Mouse (Mus musculus) thymus, adult 2 months (tissue): ENCODE data around the gene March2. TPM values are rescaled to one million over a fixed set of nuclear protein-coding genes. Genes with fewer than 3 reads are reported as not detected.
"Not testable (repeated sequence)": the region's sequence is repeated elsewhere in the genome, so short reads cannot be mapped to it uniquely, and the experiment has no call there.

ENCODE experiments used
- DNase-seq: peaks from one replicate; pipeline ENCODE4 v3.0.0; 2021
- H3K27ac ChIP-seq: fragments of 200-500 bp; 2 replicates; pipeline ENCODE4 v1.5.1; 2012; ENCODE audit warnings: low read length, control low read depth; ENCODE audit not compliant: control insufficient read depth, insufficient read depth
- H3K27me3 ChIP-seq: fragments of 200-500 bp; 2 replicates; pipeline ENCODE4 v1.6.1; 2012; ENCODE audit warnings: mild to moderate bottlenecking, low read length, moderate library complexity, mixed read lengths; ENCODE audit not compliant: control insufficient read depth, insufficient read depth
- H3K36me3 ChIP-seq: fragments of 200-500 bp; 2 replicates; pipeline ENCODE4 v1.6.1; 2012; ENCODE audit warnings: mild to moderate bottlenecking, low read length, moderate library complexity; ENCODE audit not compliant: control insufficient read depth, insufficient read depth
- H3K4me1 ChIP-seq: fragments of 200-500 bp; replicated peaks from 2 replicates; pipeline ENCODE4 v1.6.1; 2012; ENCODE audit warnings: low read length; ENCODE audit not compliant: control insufficient read depth, insufficient read depth
- H3K4me3 ChIP-seq: fragments of 200-500 bp; 2 replicates; pipeline ENCODE4 v1.5.1; 2012; ENCODE audit warnings: mild to moderate bottlenecking, low read length, control low read depth, moderate library complexity; ENCODE audit not compliant: control insufficient read depth, insufficient read depth
- CTCF ChIP-seq: fragments of 200-500 bp; IDR thresholded peaks from 2 replicates; pipeline ENCODE4 v1.5.1; 2012; ENCODE audit warnings: mild to moderate bottlenecking, control low read depth, low read length, moderate library complexity, borderline replicate concordance; ENCODE audit not compliant: control insufficient read depth, poor library complexity, insufficient read depth; ENCODE audit errors: extremely low read depth
- POLR2A ChIP-seq: fragments of 200-500 bp; IDR thresholded peaks from 2 replicates; pipeline ENCODE4 v1.6.1; 2012; ENCODE audit warnings: mild to moderate bottlenecking, low read length, control low read depth, moderate library complexity; ENCODE audit not compliant: control insufficient read depth, poor library complexity, insufficient read depth; ENCODE audit errors: extremely low read depth
- whole genome bisulfite sequencing: fragments of 180-500 bp; shearing (Covaris S2); methylation state at CpG from one replicate; pipeline ENCODE4 v1.1.7; 2018; 5-methylcytosine and 5-hydroxymethylcytosine counted together
- polyA plus RNA-seq: library from polyadenylated mRNA; depleted of rRNA; stranded (reverse); fragments of >200 nt; gene quantifications from 2 replicates; pipeline ENCODE4 v1.2.3, GENCODE M21; 2012

Gene March2
- polyA plus RNA-seq, 1 experiment, result 120 TPM

DNA sequence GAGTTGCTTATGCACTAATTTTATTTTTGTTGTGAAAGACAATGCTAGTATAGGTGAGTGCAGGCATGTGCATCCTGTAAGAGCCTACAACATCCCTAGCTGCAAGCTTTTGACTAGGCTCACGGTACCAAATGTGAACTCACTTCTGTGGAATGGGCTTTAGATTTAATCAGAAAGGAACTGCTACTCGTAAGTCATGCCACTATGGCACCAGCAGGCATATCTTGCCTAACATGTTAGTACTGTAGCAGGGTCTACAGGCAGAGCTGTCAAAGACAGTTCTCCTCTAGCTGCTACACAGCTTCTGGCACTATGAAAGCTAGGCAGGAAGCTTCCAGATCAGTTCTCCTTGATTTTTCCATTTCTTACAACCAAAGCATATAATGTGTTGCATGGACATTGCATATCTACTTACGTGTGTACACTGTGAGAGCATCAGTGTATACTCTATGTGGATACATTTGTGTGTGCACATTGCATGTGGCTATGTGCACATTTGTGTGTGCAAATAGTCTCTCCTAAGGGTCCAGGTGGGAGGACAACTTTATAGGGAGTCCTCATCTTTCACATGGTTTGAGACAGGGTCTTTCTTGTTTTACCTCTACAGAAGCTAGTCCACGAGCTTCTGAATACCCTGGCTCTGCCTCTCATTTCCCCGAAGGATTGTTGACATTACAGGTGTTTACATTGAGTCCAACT, 26.4 kb upstream of the March2 start:
- Histone ChIP-seq H3K36me3 (peaks cover 35% of the 10 kb centered on the region), H3K27me3 (no peaks in the 10 kb centered on the region), H3K27ac (no peak overlapping the region), H3K4me3 (no peak overlapping the region), H3K4me1 (no peaks in the 10 kb centered on the region)
- no peak for TF ChIP-seq POLR2A
- no peak for TF ChIP-seq CTCF
- no peak for DNase-seq
- WGBS, result 91% methylated on average over 5 of the region's 5 CpGs

DNA sequence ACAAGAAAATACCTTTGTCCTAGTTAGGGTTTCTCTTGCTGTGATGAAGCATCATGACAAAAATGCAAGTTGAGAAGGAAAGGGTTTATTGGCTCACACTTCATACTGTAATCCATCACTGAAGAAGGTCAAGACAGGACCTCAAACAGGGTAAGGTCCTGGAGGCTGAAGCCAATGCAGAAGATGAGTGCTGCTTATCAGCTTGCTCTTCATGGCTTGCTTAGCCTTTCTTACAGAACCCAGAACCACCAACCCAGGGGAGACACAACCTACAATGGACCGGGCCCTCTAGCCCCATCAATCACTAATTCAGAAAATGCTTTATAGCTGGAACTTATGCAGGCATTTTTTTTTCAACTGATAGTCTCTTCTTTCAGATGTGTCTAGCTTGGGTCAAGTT, 23.9 kb upstream of the March2 start:
- H3K27me3 ChIP-seq, result no peaks in the 10 kb centered on the region
- DNase-seq, result no peak
- 95% methylated on average over 1 of the region's 1 CpGs for WGBS
- peaks cover 12% of the 10 kb centered on the region; the same call in 1 of the 2 replicates for H3K36me3 ChIP-seq
- H3K4me3 ChIP-seq, result no peak overlapping the region
- no peak overlapping the region for H3K27ac ChIP-seq
- no peak for TF ChIP-seq POLR2A
- no peak for TF ChIP-seq CTCF
- no peaks in the 10 kb centered on the region for H3K4me1 ChIP-seq

- 82% methylated on average over 10 of the region's 10 CpGs for WGBS
Measured at GRCm38 (mm10) chr17:33733526-33733925, 15.1 kb upstream of the March2 start.

GRCm38 (mm10) chr17:33732556-33733083, 14.2 kb upstream of the March2 start:
- H3K27me3 ChIP-seq, H3K36me3 ChIP-seq, H3K27ac ChIP-seq, H3K4me1 ChIP-seq, DNase-seq, H3K4me3 ChIP-seq: not testable (repeated sequence)
- 80% methylated on average over 9 of the region's 9 CpGs for WGBS

More at GRCm38 (mm10) chr17:33733526-33733925, 15.1 kb upstream of the March2 start:
- H3K36me3 ChIP-seq, H3K4me1 ChIP-seq, H3K27ac ChIP-seq, H3K27me3 ChIP-seq, DNase-seq, H3K4me3 ChIP-seq: not testable (repeated sequence)

- 55% methylated on average over 2 of the region's 2 CpGs for WGBS
- H3K36me3 ChIP-seq, result no peaks in the 10 kb centered on the region
- H3K4me3 ChIP-seq, result no peak overlapping the region
- no peak for DNase-seq
- H3K27me3 ChIP-seq, result no peaks in the 10 kb centered on the region
- H3K4me1 ChIP-seq, result no peaks in the 10 kb centered on the region
- H3K27ac ChIP-seq, result no peak overlapping the region
- TF ChIP-seq POLR2A (no peak), CTCF (no peak)
Measured at GRCm38 (mm10) chr17:33729215-33729614, 10.7 kb upstream of the March2 start.

DNA sequence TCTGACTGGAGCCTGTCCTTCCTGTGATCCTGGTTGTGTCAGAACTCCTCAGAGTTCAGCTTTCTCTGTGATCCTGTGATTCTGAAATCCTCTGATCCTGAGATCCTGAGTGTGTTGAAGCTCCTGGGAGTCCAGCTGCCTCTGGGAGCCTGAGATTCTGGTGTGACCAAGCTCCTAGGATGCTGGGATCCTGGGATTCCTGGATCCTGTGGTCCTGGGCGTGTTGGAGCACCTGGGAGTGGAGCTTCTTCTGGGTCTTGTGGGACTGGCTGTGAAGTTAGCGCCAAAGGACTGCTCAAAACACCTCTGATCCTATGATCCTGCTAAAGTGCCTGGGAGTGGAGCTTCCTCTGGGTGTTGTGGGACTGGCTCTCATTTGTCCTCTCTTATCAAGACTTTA, 9.9 kb upstream of the March2 start:
- DNase-seq, result no peak
- no peak overlapping the region for H3K27ac ChIP-seq
- H3K36me3 ChIP-seq, result no peaks in the 10 kb centered on the region
- H3K4me3 ChIP-seq, result no peak overlapping the region
- 90% methylated on average over 2 of the region's 2 CpGs for WGBS
- TF ChIP-seq CTCF, result no peak
- TF ChIP-seq POLR2A, result no peak
- H3K4me1 ChIP-seq, result no peaks in the 10 kb centered on the region
- H3K27me3 ChIP-seq, result no peaks in the 10 kb centered on the region

GRCm38 (mm10) chr17:33719736-33720378, 1.4 kb upstream of the March2 start:
- H3K27me3 ChIP-seq, result no peaks in the 10 kb centered on the region
- DNase-seq, result no peak
- no peak overlapping the region for H3K27ac ChIP-seq
- H3K4me1 ChIP-seq, result peaks cover 2% of the 10 kb centered on the region; the same call in 1 of the 2 replicates
- WGBS, result 96% methylated on average over 7 of the region's 7 CpGs
- TF ChIP-seq POLR2A (no peak), CTCF (no peak)
- H3K36me3 ChIP-seq, result no peaks in the 10 kb centered on the region
- no peak overlapping the region for H3K4me3 ChIP-seq
